Mouse (Mus musculus) cerebellum, adult 11-12 months (tissue): ENCODE results near the gene Wdfy3.
"Not testable (repeated sequence)": the region's sequence is repeated elsewhere in the genome, so short reads cannot be mapped to it uniquely, and the experiment has no call there.

ENCODE experiments used
- DNase-seq: peaks from one replicate; pipeline ENCODE4 v3.0.0; 2022

Wdfy3 gene

DNA sequence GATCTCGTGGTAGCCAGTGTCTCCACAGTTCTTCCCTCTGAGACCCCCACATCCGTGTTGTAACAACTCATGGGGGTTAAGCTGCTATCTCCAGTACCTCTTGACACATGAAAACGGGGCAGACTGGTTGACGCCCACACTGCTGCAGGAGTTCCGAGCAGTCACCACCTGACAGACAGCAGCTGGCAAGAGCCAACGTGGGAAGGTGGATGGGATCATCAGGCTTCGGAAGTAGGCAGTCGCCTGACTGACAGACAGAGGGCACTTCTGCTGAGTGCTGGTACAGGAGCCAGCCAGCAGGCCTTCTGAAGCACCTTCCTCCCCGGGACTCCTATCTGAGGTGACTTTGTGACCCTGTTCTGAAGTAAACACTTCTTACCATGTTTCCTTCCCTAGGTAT lies 191.3 kb downstream of the Wdfy3 start:
- DNase-seq, result no peak

DNA sequence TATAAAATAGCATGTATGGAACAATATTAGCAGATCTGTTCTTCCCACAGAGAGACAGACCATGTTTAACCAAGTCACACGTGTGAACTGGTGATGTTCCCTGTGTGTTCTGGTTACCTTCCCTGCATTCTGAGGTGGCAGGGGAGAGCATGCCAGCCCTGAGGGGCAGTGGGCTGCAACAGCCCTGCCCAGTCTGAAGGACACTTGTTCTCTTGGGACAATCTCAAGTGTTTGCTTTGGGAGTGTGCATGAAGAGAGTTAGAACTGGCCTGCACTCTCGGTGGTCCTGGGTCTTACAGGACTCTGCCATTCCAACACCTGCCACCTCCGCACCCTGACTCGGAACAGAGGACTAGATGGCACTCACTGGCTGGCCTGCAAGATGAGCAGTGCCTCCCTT lies 193.5 kb downstream of the Wdfy3 start:
- no peak for DNase-seq

DNA sequence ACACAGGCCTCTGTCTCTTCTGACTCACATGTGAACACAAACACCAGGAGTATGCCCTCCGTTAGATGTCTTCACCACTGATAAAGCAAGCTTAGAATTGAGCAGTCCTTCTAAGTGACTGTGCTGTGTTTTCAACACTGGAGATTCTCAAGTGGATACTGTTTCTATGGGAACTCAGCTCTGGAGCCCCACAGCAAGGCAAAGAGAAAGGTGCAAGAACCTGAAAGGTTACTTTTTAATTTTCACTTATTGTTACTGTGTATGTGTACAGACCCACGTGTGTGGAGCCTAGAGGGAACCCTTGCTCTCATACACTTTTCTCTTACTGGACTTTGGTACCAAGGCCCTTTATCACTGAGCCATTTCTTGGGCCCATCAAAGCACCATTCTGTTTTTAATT lies 203.0 kb downstream of the Wdfy3 start:
- DNase-seq, result no peak

DNA sequence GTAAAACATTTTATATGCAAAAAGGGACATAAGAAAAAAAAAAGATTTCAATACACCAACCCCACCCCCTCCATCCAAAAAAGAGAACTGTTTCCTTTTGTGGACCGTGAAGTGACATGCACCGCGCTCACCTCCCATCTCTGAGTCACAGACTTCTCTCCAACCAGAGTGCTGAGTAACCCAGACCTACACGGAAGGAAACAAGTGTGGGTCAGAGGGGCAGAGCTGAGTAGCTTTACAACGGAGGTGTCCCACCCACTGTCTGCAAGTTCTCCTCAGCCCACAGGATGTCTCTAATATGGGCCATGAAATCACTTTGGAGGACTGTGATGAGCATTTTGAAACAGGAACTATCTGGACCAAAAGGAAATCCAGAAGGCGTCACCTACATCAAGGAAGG lies 205.8 kb downstream of the Wdfy3 start:
- DNase-seq, result no peak

DNA sequence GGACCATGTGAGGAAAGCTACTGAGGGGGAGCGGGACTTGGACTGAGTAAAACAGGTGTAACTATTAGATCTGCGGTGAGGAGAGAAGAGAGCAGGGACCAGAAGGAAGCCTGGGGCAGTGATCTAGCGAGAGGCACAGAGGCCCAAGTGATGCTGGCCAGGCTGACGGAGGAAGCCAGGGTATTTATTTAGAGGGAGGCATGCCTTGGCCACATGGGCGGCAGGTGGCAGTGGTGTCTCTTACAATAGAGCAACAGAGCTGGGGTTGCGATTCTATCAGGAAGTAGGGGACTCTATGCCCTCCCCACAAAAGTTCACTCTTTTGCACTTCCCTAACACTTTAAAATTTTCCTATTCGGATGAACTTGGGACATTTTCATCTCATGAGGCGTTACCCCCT lies 207.1 kb downstream of the Wdfy3 start:
- no peak for DNase-seq

DNA sequence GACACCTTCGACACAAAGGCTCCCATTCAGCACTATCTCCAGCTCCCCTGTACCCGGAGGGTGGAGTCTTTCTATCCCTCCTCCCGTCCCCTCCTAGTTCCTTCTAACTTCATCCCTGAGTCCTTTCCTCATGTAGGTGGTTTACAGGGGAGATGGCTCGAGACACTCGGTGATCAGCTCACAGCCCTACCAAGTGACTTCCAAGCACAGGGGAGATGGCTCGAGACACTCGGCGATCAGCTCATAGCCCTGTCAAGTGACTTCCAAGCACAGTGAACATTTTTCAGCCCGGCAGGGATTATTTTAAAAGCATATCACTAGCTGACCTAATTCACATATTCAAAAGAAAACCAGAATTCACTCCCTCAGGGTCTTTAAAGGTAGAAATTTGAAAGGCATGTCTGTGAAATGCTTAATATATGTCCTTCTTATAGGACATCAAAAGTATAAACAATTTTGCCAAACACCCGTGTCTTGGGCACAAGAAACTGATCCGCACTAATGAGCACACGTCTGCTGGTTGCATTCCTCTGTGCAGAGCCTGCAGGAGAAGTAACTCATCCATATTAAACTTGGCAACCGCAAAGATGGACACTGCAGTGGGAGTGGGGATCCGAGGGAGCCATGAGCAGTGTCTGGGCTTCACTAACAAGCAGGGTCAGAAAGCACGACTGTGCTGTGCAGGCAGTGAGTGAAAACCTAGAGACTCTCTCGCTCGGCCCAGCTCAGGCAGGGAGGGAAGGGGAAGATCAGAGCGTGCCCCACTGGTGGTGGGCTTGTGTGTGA lies 207.7 kb downstream of the Wdfy3 start:
- DNase-seq, result no peak

DNA sequence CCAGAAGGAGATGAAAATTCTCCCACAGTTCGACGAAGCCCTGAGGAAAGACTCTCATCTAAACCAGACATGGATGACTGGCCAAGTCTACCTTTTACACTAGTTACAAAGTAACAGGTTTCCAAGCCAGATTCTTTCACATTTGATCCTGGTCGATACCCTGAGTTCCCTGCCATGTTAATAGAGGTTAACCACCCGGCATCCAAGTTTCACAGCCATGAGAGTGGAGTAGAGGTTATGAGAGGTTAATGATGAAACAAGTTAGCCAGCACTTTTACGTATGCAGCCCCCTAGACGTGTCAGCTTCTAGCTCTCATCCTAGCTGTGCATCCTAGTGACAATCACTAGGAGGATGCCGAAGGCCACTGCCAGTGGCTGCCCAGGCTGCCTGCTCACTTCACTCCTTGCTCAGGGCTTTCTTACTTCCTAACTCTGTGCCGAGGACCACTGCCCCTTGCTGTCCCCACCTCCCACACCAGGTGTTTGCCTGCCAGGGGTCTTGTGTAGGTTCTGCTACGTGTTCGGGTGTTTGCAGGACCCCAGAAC lies 210.8 kb downstream of the Wdfy3 start:
- DNase-seq, result no peak

DNA sequence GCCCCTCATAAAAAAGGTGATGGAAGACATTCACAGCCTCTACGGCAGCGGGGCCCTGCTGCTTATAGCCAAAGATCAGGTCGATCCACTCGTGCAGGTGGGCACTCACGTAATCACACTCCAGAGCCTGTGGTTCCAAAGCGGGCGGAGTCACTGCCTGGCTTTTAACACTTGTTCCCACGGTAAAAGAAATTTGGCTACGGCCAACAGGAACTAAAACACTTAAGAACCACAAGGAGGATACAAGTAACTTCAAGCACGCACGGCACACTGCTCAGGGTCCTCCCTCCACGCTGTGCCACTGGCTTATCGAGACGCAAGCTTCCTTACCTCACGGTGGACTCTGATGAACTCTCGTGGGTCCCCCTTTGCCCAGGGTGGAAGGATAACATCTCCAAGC lies 214.2 kb downstream of the Wdfy3 start:
- no peak for DNase-seq

DNA sequence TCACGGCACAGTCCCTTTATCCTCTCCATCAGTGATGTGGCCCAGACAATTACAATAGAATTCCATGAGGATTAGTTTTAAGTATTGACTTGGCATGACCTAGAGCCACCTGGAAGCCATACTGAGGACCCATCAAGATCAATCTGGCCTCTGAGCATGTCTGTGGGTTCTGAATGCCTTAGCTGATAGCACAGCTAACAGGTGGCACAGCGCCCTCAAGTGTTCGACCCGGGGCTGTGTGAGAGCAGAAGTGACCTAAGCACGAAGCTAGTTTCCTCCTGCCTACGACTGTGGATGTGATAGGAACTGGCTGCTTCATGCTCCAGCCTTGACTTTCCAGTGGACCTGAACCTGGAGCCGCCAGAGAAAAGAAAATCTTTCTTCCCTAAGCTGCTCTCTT lies 215.1 kb downstream of the Wdfy3 start:
- DNase-seq, result no peak

DNA sequence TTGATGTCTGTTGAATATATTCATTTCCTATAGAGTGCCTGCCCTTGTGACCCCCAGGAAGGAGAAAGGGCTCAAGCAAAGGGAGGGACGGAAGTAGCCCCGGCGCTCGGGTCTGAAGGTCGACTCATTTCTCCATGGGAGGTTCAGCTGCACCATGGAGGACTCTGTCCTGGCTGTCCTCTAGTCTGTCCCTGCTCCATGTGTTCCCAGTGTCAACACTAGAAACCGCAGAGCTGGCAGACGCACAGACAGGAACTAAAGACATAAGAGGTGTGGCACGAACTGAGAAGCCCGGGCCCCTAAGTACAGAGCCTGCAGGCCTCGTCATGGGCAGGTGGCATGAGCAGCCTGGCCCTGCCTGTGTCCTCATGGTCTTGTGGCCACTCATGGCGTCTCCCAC lies 215.6 kb downstream of the Wdfy3 start:
- no peak for DNase-seq

DNA sequence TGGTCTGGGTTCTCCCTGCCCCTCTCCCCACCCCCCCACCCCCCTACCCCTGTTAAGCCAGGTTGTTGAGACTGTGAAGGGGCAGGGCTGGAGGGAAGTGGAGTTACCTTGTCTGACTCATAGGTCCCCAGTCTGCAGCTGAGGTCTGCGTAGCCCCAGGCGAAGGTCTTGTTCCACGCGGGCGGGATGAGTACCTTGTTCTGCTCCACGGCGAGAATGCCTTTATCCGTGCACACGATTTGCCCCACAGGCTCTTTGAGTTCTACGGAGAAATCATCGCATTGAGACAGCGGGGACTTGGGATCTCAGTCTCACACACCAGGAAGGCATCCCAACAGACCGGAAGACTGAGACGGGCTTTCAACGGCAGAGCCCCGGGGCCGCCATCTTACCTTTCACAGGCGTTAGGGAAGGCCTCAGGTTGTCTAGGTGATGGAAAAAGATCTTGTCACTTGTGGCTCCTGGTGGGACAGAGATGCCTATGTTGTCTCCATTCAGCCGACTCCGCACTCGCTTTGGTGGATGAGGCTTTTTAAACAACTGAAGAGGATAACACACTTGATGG lies 217.5 kb downstream of the Wdfy3 start:
- no peak for DNase-seq

DNA sequence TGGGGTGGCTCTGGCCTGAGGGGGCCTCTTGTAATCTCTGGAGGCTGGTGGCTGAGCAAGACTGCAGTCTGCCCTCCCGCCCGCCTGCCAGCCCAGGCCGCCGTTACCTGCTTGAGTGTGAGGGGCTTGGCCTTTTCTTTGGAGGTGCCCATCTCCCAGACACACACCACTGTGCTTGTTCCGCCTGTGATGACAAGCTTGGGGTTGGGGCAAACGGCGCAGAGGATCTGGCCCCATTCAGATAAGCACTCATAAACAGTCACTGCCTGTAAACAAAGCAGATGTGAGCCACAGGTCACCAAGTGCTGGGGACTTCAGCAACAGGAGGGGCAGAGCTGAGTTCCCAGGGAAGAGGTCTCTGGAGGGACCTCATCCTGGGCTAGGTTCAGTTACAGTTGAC lies 218.6 kb downstream of the Wdfy3 start:
- DNase-seq, result no peak

DNA sequence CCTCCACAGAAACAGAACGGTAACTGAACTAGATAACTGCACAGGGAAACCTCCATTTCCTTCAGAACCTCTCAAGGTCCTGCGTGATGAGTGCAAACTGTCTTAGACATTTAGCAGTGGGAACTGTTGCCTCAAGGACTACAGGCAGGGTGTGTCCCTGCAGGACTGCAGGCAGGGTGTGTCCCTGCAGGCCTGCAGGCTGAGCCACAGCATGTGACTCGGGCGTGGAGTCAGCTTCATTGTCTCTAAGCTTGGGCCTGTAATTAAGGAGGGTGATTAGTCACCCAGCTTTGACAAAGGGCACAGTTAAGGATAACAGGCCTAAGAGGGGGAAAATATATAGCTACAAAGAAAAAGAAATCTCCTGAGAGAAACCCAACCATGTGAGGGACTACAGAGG lies 222.0 kb downstream of the Wdfy3 start:
- no peak for DNase-seq

DNA sequence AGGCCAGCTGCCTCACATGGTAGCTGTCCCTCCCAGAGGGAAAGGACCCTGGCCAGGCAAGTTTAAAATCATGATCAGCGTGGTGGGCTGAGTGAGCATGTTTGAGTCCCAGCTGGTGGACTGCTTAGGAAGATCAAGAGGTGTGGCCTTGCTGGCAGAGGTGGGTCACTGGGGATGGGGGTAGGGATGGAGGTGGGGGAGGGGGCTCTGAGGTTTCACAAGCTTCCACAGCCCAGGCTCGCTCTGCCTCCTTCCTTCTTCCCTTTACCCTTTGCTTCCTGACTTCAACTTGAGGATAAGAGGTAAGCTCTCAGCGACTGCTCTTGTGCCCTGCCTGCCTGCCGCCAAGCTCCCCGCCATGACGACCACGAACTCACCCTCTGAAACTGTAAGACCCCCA lies 222.4 kb downstream of the Wdfy3 start:
- peak; percentile 3 for DNase-seq

DNA sequence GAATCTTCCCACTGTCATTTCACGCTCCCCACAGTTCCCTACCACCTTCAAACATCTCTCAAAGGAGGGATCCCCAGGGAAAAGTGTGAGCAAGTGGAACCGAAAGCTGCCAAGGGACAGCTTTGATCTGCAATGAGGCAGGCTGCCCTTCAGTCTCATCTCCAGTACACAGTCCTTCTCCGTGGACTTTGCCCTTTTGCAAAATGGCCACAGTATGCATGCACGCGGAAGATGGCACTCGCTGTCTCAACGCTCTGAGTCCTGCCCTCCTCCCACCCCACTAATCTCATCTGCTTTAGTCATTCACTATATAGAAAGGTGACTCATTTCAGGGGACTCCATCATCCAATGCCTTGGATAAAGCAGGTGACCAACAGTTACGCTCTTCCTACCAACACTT lies 223.8 kb downstream of the Wdfy3 start:
- no peak for DNase-seq

DNA sequence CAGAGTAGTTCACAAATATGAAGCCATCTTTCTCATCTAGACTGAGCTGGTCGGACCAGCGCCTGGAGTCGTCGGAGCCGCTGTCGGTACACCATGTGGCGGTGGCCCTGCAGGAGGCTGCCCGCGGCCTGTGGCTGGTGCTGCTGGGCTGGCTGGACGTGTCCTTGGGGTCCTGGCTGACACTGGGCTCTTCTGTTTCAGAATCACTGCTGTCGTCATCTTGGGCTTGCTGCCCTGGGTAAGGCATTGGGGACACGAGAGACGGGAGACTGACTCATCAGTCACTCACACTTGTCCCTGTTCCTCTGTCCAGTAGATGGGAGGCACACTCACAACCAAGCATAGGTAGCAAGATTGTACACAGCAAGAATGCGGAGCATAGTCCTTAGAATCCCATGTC lies 224.7 kb downstream of the Wdfy3 start:
- DNase-seq, result no peak

DNA sequence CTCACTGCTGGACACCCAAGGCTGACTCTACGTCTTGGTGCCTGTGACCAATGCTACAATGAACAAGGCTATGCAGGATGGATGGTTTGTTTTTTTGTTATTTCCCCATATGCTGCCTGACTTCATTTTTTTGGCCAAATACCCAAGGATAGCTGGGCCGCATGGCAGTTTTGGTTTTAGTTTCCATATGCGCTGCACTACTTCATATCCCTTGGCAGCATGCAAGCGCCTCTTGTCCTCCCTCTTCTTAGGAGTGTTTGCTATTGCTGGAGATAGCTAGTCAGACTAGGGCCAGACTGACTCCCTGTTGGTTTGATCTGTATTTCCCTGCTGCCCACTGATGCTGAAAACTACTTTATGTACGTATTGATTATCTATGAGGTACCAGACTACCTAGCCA lies 229.2 kb downstream of the Wdfy3 start:
- DNase-seq, result peak; percentile 32

DNA sequence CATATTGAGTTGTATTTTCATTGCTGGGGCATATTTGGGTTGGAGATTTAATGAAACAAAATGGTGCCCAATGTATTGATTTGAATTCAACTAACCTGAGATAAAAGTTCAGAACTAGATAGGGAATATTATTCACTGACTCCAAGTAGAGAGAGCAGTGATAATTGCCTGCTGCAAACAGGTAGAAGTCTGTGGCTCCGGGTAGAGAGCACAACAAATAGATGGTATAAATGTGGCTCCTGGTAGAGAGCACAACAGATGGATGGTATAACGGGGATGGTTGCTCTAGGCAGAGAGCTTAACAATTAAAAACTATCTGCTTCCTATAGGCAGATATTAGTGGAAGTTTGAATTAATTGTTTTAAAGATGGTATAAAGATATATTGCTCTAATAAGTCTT lies 232.1 kb downstream of the Wdfy3 start:
- not testable (repeated sequence) for DNase-seq

DNA sequence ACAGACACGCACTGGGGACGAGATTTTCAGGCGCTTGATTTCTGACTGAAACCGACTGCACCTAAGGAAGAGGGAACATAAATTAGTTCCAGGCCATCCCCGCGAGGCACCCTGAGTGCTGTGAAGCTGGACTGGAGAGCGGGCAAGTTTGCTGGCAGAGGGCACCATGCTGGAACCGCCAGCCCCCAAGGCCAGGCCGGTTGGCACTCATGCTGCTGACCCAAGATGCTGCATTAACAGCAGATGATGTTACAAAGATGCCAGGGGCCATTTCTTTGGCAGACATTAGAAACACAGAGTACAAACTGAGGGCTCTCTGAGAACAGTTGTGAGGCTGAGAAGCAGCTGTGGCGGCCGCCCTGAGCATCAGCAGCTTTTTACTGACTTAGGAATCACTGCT lies 233.5 kb downstream of the Wdfy3 start:
- no peak for DNase-seq

DNA sequence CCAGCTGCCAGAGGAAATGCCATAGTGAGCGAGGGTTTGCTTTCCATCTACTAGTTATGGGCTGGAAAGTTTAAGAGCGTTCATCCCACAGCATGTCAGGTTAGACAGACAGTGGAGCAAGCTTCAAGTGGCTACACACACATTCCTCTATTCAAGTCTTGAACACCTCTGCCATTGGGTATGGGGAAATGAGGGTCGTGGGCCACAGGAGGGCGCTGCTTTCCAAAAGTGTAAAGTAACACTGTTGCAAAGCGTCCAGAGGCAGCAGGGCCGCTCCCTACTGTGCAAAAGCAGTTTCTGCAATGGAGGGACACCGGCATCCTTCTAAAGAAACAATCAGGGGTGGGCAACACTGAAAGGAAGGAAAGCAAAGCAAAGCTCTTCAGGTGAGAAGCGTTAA lies 235.8 kb downstream of the Wdfy3 start:
- no peak for DNase-seq

DNA sequence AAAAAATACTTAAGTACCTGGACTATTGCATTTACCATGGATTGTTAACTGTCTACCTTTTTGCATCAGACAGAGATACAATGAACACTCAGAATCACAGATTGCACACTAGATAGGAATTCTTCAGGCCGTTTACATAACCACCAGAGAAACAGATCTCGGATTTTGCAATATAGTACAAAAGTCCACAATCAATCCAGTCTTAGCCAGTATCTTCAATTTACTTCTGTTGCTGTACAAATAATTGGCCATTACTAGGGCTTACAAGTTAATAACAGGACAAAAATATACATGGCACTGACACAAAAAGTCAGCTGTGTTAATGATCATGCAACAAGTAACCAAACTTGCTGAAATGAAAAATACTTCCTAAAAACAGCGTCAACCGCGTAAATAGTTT lies 236.7 kb downstream of the Wdfy3 start:
- no peak for DNase-seq

DNA sequence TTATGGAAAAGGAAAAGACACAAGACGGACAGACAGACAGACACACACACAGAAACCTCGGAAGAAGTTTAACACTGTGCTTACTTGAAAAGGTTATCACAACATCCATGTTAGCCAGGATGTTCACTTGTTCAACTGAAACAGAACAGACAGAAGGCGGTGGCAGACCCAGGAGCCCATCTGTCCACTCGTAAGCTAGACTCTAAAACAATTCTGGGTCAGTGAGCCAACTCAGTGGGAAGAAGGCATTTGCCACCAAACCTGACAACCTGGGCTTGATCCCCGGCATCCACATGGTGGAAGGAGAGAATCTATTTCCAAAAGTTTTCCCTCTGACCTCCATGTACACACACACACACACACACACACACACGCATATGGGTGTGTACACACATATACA lies 237.7 kb downstream of the Wdfy3 start:
- peak; percentile 59 for DNase-seq

DNA sequence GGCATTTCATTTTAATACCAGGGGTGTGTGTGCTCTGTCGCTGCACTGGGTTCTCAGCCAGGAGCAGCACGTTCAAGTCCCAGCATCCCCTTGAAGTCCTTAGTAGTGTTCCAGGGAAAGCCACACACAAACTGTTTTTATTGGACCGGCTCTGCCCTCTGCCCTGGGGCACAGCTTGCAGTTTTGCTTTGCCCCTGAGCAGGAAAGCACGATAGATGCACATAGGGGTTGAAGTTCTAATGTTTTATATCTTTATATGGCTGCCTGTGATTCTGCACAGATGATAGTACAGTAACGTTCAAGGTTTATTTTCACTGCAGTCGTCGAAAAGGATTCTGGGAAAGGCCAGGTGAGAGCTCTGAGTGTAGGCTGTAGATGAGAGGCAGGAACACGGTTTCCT lies 239.5 kb downstream of the Wdfy3 start:
- no peak for DNase-seq

DNA sequence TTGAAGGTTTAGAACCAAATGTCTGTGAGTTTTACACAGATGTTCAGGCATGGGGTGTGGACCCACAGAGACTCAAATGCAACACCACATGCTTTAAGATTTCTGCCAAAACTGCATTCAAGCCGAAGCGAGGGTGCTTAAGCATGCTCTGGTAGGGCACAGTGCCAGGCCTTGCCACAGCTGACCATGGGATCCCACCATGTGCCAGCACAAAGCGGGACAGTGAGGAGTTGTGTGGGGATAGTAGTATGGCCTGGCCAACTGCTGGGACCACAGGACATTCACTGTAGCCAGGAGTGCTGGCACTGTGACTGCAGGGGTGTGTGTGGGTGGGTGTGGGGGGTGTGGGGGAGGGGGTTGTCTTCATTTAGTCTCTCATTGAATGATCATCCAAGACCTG lies 240.8 kb downstream of the Wdfy3 start:
- DNase-seq, result no peak

DNA sequence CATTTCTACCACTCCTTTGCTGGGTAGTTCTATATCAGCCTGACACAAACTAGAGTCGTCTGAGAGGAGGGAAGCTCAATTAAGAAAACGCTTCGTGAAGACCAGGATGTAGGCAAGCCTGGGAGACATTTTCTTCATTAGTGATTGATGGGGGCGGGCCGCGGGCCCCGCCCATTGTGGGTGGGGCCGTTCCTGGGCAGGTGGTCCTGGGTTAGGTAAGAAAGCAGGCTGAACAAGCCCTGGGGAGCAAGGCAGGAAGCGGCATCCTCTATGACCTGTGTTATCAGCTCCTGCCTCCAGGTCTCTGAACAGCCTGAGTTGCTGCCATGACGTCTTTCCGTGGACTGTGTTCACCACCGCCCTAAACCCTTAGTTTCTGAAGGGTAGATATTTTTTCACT lies 242.2 kb downstream of the Wdfy3 start:
- no peak for DNase-seq
